Mouse (Mus musculus) ES-E14 (cell line): ENCODE measurements around the gene Sppl2b. TPM values are rescaled to one million over a fixed set of nuclear protein-coding genes. Genes with fewer than 3 reads are reported as not detected.

ENCODE experiments used
- DNase-seq: peaks from one replicate; pipeline ENCODE4 v3.0.0-alpha.2; 2013; ENCODE audit warnings: low read depth, low spot score
- H3K27ac ChIP-seq: 2 replicates; pipeline ENCODE4 v1.5.1; 2012; ENCODE audit warnings: low read depth, mild to moderate bottlenecking, low read length, moderate library complexity, mixed read lengths; ENCODE audit not compliant: poor library complexity, insufficient read depth, severe bottlenecking
- H3K36me3 ChIP-seq: 2 replicates; pipeline ENCODE4 v1.6.1; 2012; ENCODE audit warnings: mild to moderate bottlenecking, low read length, moderate library complexity, mixed read lengths; ENCODE audit not compliant: control insufficient read depth, poor library complexity, insufficient read depth, severe bottlenecking
- H3K4me1 ChIP-seq, 2 experiments: fragments of 150-350 bp in 1 of 2; sonication (generic) in 1 of 2; 2 replicates each; pipeline ENCODE4 v1.6.1; 2012; ENCODE audit warnings: low read length in 2 of 2, mild to moderate bottlenecking in 1 of 2, mixed read lengths in 1 of 2; ENCODE audit not compliant: control insufficient read depth in 2 of 2, insufficient read depth in 2 of 2, poor library complexity in 1 of 2
- H3K4me3 ChIP-seq, 2 experiments: fragments of 150-350 bp in 1 of 2; sonication (generic) in 1 of 2; 2 replicates each; pipeline ENCODE4 v1.5.1; 2012; ENCODE audit warnings: low read length in 2 of 2, low read depth in 1 of 2, mild to moderate bottlenecking in 1 of 2, mixed read lengths in 1 of 2; ENCODE audit not compliant: insufficient read depth in 1 of 2, poor library complexity in 1 of 2, severe bottlenecking in 1 of 2
- H3K9ac ChIP-seq: 2 replicates; pipeline ENCODE4 v1.6.1; 2012; ENCODE audit warnings: low read depth, mild to moderate bottlenecking, low read length, mixed read lengths; ENCODE audit not compliant: poor library complexity, insufficient read depth, severe bottlenecking
- H3K9me3 ChIP-seq: fragments of 150-350 bp; sonication (generic); 2 replicates; pipeline ENCODE4 v1.6.1; 2012; ENCODE audit warnings: low read depth, mild to moderate bottlenecking, low read length; ENCODE audit not compliant: control insufficient read depth, insufficient read depth
- CHD2 ChIP-seq: IDR thresholded peaks from 2 replicates; pipeline ENCODE4 v1.6.1; 2014; ENCODE audit warnings: mild to moderate bottlenecking, low read depth, low read length, inconsistent platforms
- HCFC1 ChIP-seq: IDR thresholded peaks from 2 replicates; pipeline ENCODE4 v1.6.1; 2012; ENCODE audit warnings: low read length, inconsistent platforms, borderline replicate concordance; ENCODE audit not compliant: insufficient read depth
- MAFK ChIP-seq: IDR thresholded peaks from 2 replicates; pipeline ENCODE4 v1.6.1; 2014; ENCODE audit warnings: mild to moderate bottlenecking, low read depth, low read length, inconsistent platforms; ENCODE audit not compliant: insufficient read depth
- ZC3H11A ChIP-seq: IDR thresholded peaks from 2 replicates; pipeline ENCODE4 v1.6.1; 2012; ENCODE audit warnings: low read depth, mild to moderate bottlenecking, inconsistent platforms, low read length, borderline replicate concordance
- ZNF384 ChIP-seq: IDR thresholded peaks from 2 replicates; pipeline ENCODE4 v1.6.1; 2012; ENCODE audit warnings: low read depth, low read length, inconsistent platforms
- in situ Hi-C, 2 experiments: fragments of 600-800 bp; cut with MboI; formaldehyde crosslinking; loops; one replicate each; pipeline ENCODE4 v1.15.1; 2025; ENCODE audit warnings: low sequenced_read_pairs in 2 of 2, inconsistent platforms in 1 of 2; ENCODE audit not compliant: unreplicated experiment in 2 of 2
- total RNA-seq: library from RNA; depleted of rRNA; stranded (reverse); fragments of 300-350 nt; gene quantifications from 2 replicates; pipeline ENCODE4 v1.2.3, GENCODE M21; 2012

Sppl2b gene
- total RNA-seq, 1 experiment: 38.9 TPM

- DNase-seq: no peak
- Histone ChIP-seq H3K9ac (no peak overlapping the region), H3K36me3 (peaks cover 22% of the 10 kb centered on the region), H3K9me3 (no peaks in the 10 kb centered on the region), H3K4me3 (no peak overlapping the region), H3K27ac (no peak overlapping the region), H3K4me1 (peaks cover 0 to 18% of the 10 kb centered on the region in 2 experiments; a peak in 2 of 4 replicates)
- TF ChIP-seq ZNF384 (no peak), ZC3H11A (no peak), CHD2 (no peak), MAFK (no peak), HCFC1 (no peak)
- in situ Hi-C loops: no loop called here
These were observed 25.5 kb upstream of the Sppl2b start for GRCm38 (mm10) chr10:80829359-80830278.

- H3K4me3 ChIP-seq: no peak overlapping the region
These were observed 23.9 kb upstream of the Sppl2b start for GRCm38 (mm10) chr10:80831136-80831535.

GRCm38 (mm10) chr10:80832818-80833217 lies 22.3 kb upstream of the Sppl2b start:
- no peak for DNase-seq
- Histone ChIP-seq H3K4me1 (peaks cover 0 to 24% of the 10 kb centered on the region in 2 experiments; a peak in 1 of 4 replicates), H3K4me3 (no peak overlapping the region), H3K27ac (no peak overlapping the region), H3K36me3 (peaks cover 19% of the 10 kb centered on the region), H3K9ac (no peak overlapping the region), H3K9me3 (no peaks in the 10 kb centered on the region)
- TF ChIP-seq ZNF384 (no peak), HCFC1 (no peak), CHD2 (no peak), MAFK (no peak), ZC3H11A (no peak)
- in situ Hi-C loops: no loop called here

More at GRCm38 (mm10) chr10:80831136-80831535, 23.9 kb upstream of the Sppl2b start:
- Histone ChIP-seq H3K36me3 (peaks cover 22% of the 10 kb centered on the region), H3K9ac (no peak overlapping the region), H3K9me3 (no peaks in the 10 kb centered on the region), H3K4me1 (peaks cover 0 to 24% of the 10 kb centered on the region in 2 experiments; a peak in 1 of 4 replicates), H3K27ac (no peak overlapping the region)
- TF ChIP-seq ZNF384 (no peak), MAFK (no peak), HCFC1 (no peak; the same call in 1 of the 2 replicates), CHD2 (peak; percentile 8; the same call in 1 of the 2 replicates)
- in situ Hi-C loops: no loop called here
- DNase-seq: peak; percentile 91

- Histone ChIP-seq H3K27ac (no peak overlapping the region), H3K4me3 (peak overlapping the region; percentile 35 to 43; a peak in 2 of 4 replicates), H3K9me3 (no peaks in the 10 kb centered on the region), H3K9ac (no peak overlapping the region), H3K36me3 (no peaks in the 10 kb centered on the region), H3K4me1 (peaks cover 0 to 21% of the 10 kb centered on the region in 2 experiments; a peak in 1 of 4 replicates)
- in situ Hi-C loops: no loop called here
- DNase-seq: no peak
- TF ChIP-seq HCFC1 (no peak), ZC3H11A (no peak), CHD2 (no peak), MAFK (no peak), ZNF384 (no peak)
These were observed 19.5 kb upstream of the Sppl2b start for GRCm38 (mm10) chr10:80835617-80836016.
